Mouse (Mus musculus) testis, adult 2 months (tissue): ENCODE data around the gene Ero1lb. TPM values are rescaled to one million over a fixed set of nuclear protein-coding genes. Genes with fewer than 3 reads are reported as not detected.
"Not testable (repeated sequence)": the region's sequence is repeated elsewhere in the genome, so short reads cannot be mapped to it uniquely, and the experiment has no call there.

ENCODE experiments used
- H3K27ac ChIP-seq: fragments of 200-500 bp; 2 replicates; pipeline ENCODE4 v1.5.1; 2012; ENCODE audit warnings: low read depth, low read length; ENCODE audit not compliant: control insufficient read depth, insufficient read depth
- H3K27me3 ChIP-seq: fragments of 200-500 bp; 2 replicates; pipeline ENCODE4 v1.6.1; 2012; ENCODE audit warnings: mild to moderate bottlenecking, low read length, moderate library complexity; ENCODE audit not compliant: control insufficient read depth, insufficient read depth
- H3K36me3 ChIP-seq: fragments of 200-500 bp; 2 replicates; pipeline ENCODE4 v1.6.1; 2012; ENCODE audit warnings: mild to moderate bottlenecking, low read length; ENCODE audit not compliant: control insufficient read depth, insufficient read depth
- H3K4me1 ChIP-seq: fragments of 200-500 bp; 2 replicates; pipeline ENCODE4 v1.6.1; 2012; ENCODE audit warnings: low read length; ENCODE audit not compliant: control insufficient read depth, insufficient read depth
- H3K4me3 ChIP-seq: fragments of 200-500 bp; 2 replicates; pipeline ENCODE4 v1.5.1; 2012; ENCODE audit warnings: low read depth, mild to moderate bottlenecking, low read length, moderate library complexity, mixed read lengths; ENCODE audit not compliant: control insufficient read depth
- CTCF ChIP-seq: fragments of 200-500 bp; IDR thresholded peaks from 2 replicates; pipeline ENCODE4 v1.5.1; 2012; ENCODE audit warnings: low read depth, mild to moderate bottlenecking, inconsistent platforms, low read length, moderate library complexity; ENCODE audit not compliant: control insufficient read depth, insufficient read depth, insufficient replicate concordance
- POLR2A ChIP-seq: fragments of 200-500 bp; IDR thresholded peaks from 2 replicates; pipeline ENCODE4 v1.6.1; 2012; ENCODE audit warnings: low read depth, mild to moderate bottlenecking, inconsistent platforms, low read length, moderate library complexity; ENCODE audit not compliant: control insufficient read depth
- polyA plus RNA-seq: library from polyadenylated mRNA; depleted of rRNA; stranded (reverse); fragments of >200 nt; gene quantifications from 2 replicates; pipeline ENCODE4 v1.2.3, GENCODE M21; 2012

Ero1lb gene
- polyA plus RNA-seq, 1 experiment, result 50.6 TPM

- TF ChIP-seq CTCF (no peak), POLR2A (no peak)
- Histone ChIP-seq H3K36me3 (no peaks in the 10 kb centered on the region), H3K27ac (no peak overlapping the region), H3K4me1 (no peaks in the 10 kb centered on the region), H3K4me3 (no peak overlapping the region), H3K27me3 (no peaks in the 10 kb centered on the region)
Measured at GRCm38 (mm10) chr13:12561729-12562128, 3.9 kb upstream of the Ero1lb start.

- no peak for TF ChIP-seq CTCF
- TF ChIP-seq POLR2A, result no peak
- Histone ChIP-seq H3K27me3 (no peaks in the 10 kb centered on the region), H3K4me1 (no peaks in the 10 kb centered on the region)
Measured at GRCm38 (mm10) chr13:12562256-12562655, 3.4 kb upstream of the Ero1lb start.

DNA sequence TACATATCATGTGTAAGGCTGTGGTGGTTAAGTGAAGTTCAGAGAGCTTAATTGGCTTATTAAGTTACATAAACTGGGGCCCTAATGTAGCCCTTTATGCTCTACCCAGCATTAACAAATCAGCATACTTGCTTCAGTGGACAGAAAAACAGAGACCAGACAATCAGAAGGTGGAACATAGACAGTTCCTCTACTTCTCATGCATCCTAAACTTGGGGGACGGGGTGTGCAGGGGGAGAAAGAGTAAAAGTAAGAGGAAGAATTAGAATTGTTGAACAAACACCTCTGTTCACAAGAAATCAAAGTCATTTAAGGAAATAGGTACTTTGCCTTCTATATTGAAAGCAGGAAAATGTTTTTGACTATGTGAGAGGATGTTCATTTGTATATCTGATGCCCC, 2.3 kb downstream of the Ero1lb start:
- H3K36me3 ChIP-seq, result no peaks in the 10 kb centered on the region
- H3K27ac ChIP-seq, result no peak overlapping the region
- TF ChIP-seq POLR2A (no peak), CTCF (no peak)
- H3K4me3 ChIP-seq, result no peak overlapping the region
- H3K27me3 ChIP-seq, result no peaks in the 10 kb centered on the region
- H3K4me1 ChIP-seq, result no peaks in the 10 kb centered on the region

More at GRCm38 (mm10) chr13:12562256-12562655, 3.4 kb upstream of the Ero1lb start:
- Histone ChIP-seq H3K4me3 (no peak overlapping the region), H3K27ac (no peak overlapping the region), H3K36me3 (no peaks in the 10 kb centered on the region)

- H3K36me3 ChIP-seq, result no peaks in the 10 kb centered on the region
- H3K27me3 ChIP-seq, result no peaks in the 10 kb centered on the region
- no peak overlapping the region for H3K27ac ChIP-seq
- H3K4me3 ChIP-seq, result no peak overlapping the region
- TF ChIP-seq POLR2A (no peak), CTCF (no peak)
- no peaks in the 10 kb centered on the region for H3K4me1 ChIP-seq
Measured at GRCm38 (mm10) chr13:12568597-12569469, 3.2 kb downstream of the Ero1lb start.

DNA sequence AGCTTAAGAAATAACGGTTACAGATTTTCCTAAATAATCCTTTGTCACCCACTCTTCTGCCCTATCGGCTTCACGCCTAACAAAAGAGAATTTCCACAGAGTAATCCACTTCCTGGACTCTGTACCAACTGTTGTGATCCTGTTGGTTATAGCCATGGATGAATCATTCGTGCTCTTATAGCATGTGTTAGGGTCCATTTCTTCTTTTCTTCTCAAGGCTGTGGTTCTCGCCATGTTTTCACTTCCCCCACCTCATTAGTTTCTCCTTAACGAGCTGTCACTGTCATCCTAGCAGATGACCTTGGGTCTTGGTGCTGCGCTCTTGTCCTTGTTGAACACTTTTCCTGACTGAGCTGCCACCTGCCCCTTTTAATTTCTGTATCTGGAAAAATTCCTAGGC, 4.1 kb downstream of the Ero1lb start:
- Histone ChIP-seq H3K4me3 (no peak overlapping the region), H3K4me1 (no peaks in the 10 kb centered on the region), H3K27me3 (no peaks in the 10 kb centered on the region), H3K36me3 (no peaks in the 10 kb centered on the region), H3K27ac (no peak overlapping the region)
- TF ChIP-seq CTCF (no peak), POLR2A (no peak)

DNA sequence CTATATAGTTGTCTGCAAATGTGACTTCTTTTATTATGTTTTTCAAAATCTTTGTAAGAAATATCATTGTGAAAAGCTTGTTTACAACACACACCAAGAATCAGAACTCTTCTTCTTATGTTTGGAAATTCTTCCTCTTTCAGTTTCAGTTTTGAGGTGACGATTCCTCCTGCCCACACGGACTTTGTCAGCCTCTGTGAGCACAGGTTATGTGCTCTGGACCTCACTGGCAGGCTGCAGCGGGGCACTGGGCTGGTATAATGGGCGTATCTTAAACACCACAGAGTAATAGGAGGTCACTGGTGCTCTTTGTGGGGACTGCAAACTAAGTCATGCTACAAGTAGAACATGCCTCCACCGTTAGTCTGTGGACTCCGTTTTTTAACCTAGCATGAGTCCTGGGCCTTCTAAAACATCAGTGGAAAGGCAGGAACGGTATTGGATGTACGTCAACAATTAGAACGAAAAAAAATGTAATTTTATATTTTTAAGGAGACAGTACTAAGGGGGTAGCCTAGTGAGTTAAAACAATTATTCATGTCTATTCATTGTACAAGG, 9.4 kb downstream of the Ero1lb start:
- no peaks in the 10 kb centered on the region for H3K27me3 ChIP-seq
- no peaks in the 10 kb centered on the region for H3K4me1 ChIP-seq
- peaks cover 2% of the 10 kb centered on the region; the same call in 1 of the 2 replicates for H3K36me3 ChIP-seq
- TF ChIP-seq CTCF (no peak), POLR2A (no peak)
- H3K4me3 ChIP-seq, result no peak overlapping the region
- no peak overlapping the region for H3K27ac ChIP-seq

- Histone ChIP-seq H3K36me3 (peaks cover 2% of the 10 kb centered on the region; the same call in 1 of the 2 replicates), H3K4me1 (no peaks in the 10 kb centered on the region), H3K4me3 (no peak overlapping the region), H3K27me3 (no peaks in the 10 kb centered on the region), H3K27ac (no peak overlapping the region)
- TF ChIP-seq CTCF, result no peak
- no peak for TF ChIP-seq POLR2A
Measured at GRCm38 (mm10) chr13:12578145-12578544, 12.5 kb downstream of the Ero1lb start.

- Histone ChIP-seq H3K27me3 (no peaks in the 10 kb centered on the region), H3K27ac (no peak overlapping the region), H3K36me3 (no peaks in the 10 kb centered on the region), H3K4me3 (no peak overlapping the region), H3K4me1 (no peaks in the 10 kb centered on the region)
- TF ChIP-seq CTCF, result peak; percentile 64; the same call in 1 of the 2 replicates
- TF ChIP-seq POLR2A, result no peak
Measured at GRCm38 (mm10) chr13:12589003-12589402, 23.3 kb downstream of the Ero1lb start.

GRCm38 (mm10) chr13:12597075-12597474, 31.4 kb downstream of the Ero1lb start:
- H3K36me3 ChIP-seq, H3K4me3 ChIP-seq, H3K4me1 ChIP-seq, H3K27me3 ChIP-seq, H3K27ac ChIP-seq: not testable (repeated sequence)

DNA sequence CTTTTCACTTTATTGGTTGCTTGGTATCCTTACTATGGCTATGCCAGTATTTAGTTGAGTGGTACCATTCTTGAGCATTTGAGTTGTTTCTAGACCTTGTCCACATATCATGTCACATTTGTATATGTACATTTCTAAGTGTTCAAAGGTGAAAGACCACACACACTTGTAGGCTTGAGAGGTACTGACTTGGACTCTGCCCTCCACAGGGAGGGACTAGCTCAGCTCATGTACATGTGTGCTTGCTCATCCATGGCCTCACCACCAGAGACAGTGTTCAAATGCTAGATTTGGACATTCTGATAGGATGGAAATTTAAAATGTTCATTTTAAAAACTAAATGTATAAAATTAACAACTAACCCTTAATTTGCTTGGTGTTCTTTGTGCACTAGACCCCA, 44.5 kb downstream of the Ero1lb start:
- not testable (repeated sequence) for H3K4me3 ChIP-seq, H3K27me3 ChIP-seq, H3K4me1 ChIP-seq, H3K27ac ChIP-seq, H3K36me3 ChIP-seq

DNA sequence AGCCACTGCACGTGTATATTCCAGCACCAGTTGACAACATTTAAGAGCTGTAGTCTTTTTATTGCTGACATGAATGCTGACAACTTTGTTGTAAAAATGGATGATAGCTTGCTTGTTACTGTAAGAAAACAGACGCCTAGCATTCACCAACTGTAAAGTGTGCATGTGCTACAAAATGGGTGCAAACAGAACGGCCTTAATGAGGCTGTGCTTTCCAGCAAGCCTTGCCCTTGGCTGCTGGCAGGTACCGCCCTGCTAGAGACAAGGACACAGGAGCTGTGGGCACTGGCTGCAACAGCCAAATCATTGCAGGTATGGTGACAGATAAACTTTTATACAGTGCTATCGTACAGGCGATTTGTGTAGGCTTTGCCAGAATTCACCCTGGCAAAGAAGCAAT, 48.4 kb downstream of the Ero1lb start:
- not testable (repeated sequence) for H3K4me1 ChIP-seq, H3K4me3 ChIP-seq, H3K27ac ChIP-seq, H3K36me3 ChIP-seq, H3K27me3 ChIP-seq
